Mouse (Mus musculus) ES-Bruce4 (cell line): ENCODE results near the gene Timm10.

Source experiments
- CTCF ChIP-seq: IDR thresholded peaks from one replicate; pipeline ENCODE4 v1.8.1; 2011; ENCODE audit warnings: low read depth, low read length
- EP300 ChIP-seq: IDR thresholded peaks from 2 replicates; pipeline ENCODE4 v1.6.1; 2011; ENCODE audit warnings: low read depth, low read length; ENCODE audit not compliant: insufficient read depth

DNA sequence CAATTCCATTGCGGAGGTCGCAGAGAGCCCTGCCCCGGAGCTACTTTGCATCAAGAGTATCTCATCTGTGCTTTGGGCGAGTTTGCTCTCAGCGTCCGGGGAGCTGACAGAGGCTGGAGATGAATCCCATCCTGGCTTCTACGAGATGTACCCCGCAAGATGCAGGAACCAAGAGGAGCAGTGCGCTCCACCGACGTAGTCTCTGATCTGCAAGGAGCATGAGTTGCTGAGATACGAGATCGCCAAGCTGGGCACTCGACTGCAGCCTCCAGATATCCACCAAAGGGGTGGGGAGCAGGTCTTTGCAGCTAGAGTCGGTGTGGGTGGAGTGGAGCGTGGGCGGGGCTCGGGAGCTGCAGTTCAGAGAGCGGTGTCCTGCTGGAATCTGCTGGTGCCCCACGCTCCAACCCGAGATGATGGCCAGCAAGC lies 28.3 kb upstream of the Timm10 start, which contains the start of gene Ube2l6:
- no peak for TF ChIP-seq CTCF
- TF ChIP-seq EP300 = no peak
